Mouse (Mus musculus) heart, embryonic 14.5 days (tissue): ENCODE data around the gene Pik3ap1. TPM values are rescaled to one million over a fixed set of nuclear protein-coding genes. Genes with fewer than 3 reads are reported as not detected.
A peak's percentile ranks its signal among the peaks of the same experiment; 100 is the strongest.

Experiments
- ATAC-seq: fragments of 200-750 bp; cut with Nextera tagmentation; 2 replicates; pipeline ENCODE4 v1.8.0; 2017; ENCODE audit warnings: low read depth, moderate TSS enrichment; ENCODE audit not compliant: insufficient number of reproducible peaks, insufficient read depth, low FRiP score
- H3K27ac ChIP-seq, 2 experiments: fragments of 200-500 bp in 1 of 2; fragments of 300-500 bp in 1 of 2; sonication (generic) in 1 of 2; replicated peaks in 1 of 2; 2 replicates each; pipeline ENCODE4 v1.5.1; 2012 to 2014; ENCODE audit warnings: low read depth in 2 of 2, low read length in 2 of 2, control low read depth in 1 of 2, mild to moderate bottlenecking in 1 of 2, mixed read lengths in 1 of 2; ENCODE audit not compliant: control insufficient read depth in 1 of 2, insufficient read depth in 1 of 2
- H3K27me3 ChIP-seq: fragments of 300-500 bp; sonication (generic); 2 replicates; pipeline ENCODE4 v1.6.1; 2014; ENCODE audit warnings: mild to moderate bottlenecking, low read length, control low read depth; ENCODE audit not compliant: control insufficient read depth, insufficient read depth
- H3K36me3 ChIP-seq: fragments of 300-500 bp; sonication (generic); 2 replicates; pipeline ENCODE4 v1.6.1; 2014; ENCODE audit warnings: mild to moderate bottlenecking, control low read depth, low read length, mixed read lengths; ENCODE audit not compliant: control insufficient read depth, insufficient read depth
- H3K4me1 ChIP-seq, 2 experiments: fragments of 200-500 bp in 1 of 2; fragments of 300-500 bp in 1 of 2; sonication (generic) in 1 of 2; 2 replicates each; pipeline ENCODE4 v1.6.1; 2012 to 2014; ENCODE audit warnings: low read length in 2 of 2, control low read depth in 1 of 2, mixed read lengths in 1 of 2; ENCODE audit not compliant: control insufficient read depth in 2 of 2, insufficient read depth in 2 of 2
- H3K4me2 ChIP-seq: fragments of 300-500 bp; sonication (generic); 2 replicates; pipeline ENCODE4 v1.6.1; 2014; ENCODE audit warnings: mild to moderate bottlenecking, low read length
- H3K4me3 ChIP-seq, 2 experiments: fragments of 200-500 bp in 1 of 2; fragments of 300-500 bp in 1 of 2; sonication (generic) in 1 of 2; 2 replicates each; pipeline ENCODE4 v1.5.1; 2012 to 2014; ENCODE audit warnings: low read length in 2 of 2, mild to moderate bottlenecking in 2 of 2, control low read depth in 1 of 2, low read depth in 1 of 2, moderate library complexity in 1 of 2; ENCODE audit not compliant: control insufficient read depth in 1 of 2, insufficient read depth in 1 of 2
- H3K9ac ChIP-seq: fragments of 300-500 bp; sonication (generic); 2 replicates; pipeline ENCODE4 v1.6.1; 2014; ENCODE audit warnings: mild to moderate bottlenecking, low read length
- H3K9me3 ChIP-seq: fragments of 300-500 bp; sonication (generic); 2 replicates; pipeline ENCODE4 v1.6.1; 2016; ENCODE audit warnings: low read length, control low read depth; ENCODE audit not compliant: control insufficient read depth
- WGBS: fragments of 180-500 bp; shearing (Covaris S2); extraction: QIAGEN DNeasy Blood & Tissue Kit; methylation state at CpG from one replicate; pipeline ENCODE4 v1.1.7; 2014; 5-methylcytosine and 5-hydroxymethylcytosine counted together
- polyA plus RNA-seq: library from polyadenylated mRNA; unstranded; fragments of >200 nt; fragmentation: Nextera tagmentation; extraction: Ambion mirVana; gene quantifications from 2 replicates; pipeline ENCODE4 v1.2.1, GENCODE M21; 2014

Pik3ap1 gene
- polyA plus RNA-seq, 1 experiment from 2014 or later = 1.3 TPM

DNA sequence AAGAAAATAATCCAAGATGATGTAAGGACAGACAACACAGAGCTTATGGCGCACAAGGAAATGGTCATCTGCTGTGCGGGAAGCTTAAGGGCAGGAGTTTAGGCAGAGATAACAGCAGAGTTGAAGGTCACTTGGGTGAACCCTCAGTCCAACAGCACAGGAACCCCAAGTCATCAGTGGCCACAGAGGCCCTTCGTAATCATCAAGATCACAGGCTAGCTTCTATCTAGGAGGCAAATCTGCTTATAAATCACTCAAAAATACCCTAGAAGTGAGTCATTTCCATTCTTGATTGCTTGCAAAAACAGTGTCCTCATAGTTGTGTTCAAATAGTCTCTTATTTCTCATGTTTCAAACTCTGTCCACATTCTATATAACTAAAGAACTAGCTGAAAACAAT is 136.6 kb downstream of the Pik3ap1 start:
- H3K27ac ChIP-seq = peak overlapping the region in 1 of 2 experiments; percentile 68; a peak in 2 of 4 replicates
- no peaks in the 10 kb centered on the region for H3K9me3 ChIP-seq
- ATAC-seq = no peak
- no peak overlapping the region for H3K9ac ChIP-seq
- H3K4me1 ChIP-seq = peaks cover 8 to 29% of the 10 kb centered on the region in 2 experiments
- H3K4me3 ChIP-seq = no peak overlapping the region
- WGBS = 74% methylated on average over 3 of the region's 3 CpGs
- no peak overlapping the region for H3K4me2 ChIP-seq
- peaks cover 39% of the 10 kb centered on the region for H3K36me3 ChIP-seq
- no peaks in the 10 kb centered on the region for H3K27me3 ChIP-seq

DNA sequence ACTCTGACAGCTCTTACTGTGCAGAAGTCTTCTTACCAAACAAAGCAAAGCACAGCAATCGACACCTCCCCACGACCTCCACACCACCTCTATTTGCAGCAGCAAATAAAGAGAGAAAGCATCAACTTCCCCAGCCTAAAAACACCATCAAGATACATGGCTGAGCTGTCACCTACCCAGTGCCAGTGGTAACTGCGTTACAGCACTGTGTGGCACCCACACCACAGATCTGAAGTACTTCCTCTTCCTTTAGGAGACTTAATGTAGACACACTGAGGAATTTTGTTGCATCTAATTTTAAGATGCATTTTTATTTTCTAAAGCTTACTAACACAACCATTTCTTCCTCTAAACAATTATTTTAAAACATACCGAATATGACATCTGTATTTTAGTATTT is 138.6 kb downstream of the Pik3ap1 start:
- Histone ChIP-seq H3K27ac (0 out of 4 replicates have a peak overlapping the region, but pooled peaks of 1 of the 2 experiments have one; percentile 44), H3K4me1 (peaks cover 8 to 25% of the 10 kb centered on the region in 2 experiments), H3K4me2 (no peak overlapping the region), H3K4me3 (no peak overlapping the region), H3K27me3 (no peaks in the 10 kb centered on the region), H3K9ac (no peak overlapping the region), H3K36me3 (peaks cover 58% of the 10 kb centered on the region), H3K9me3 (no peaks in the 10 kb centered on the region)
- no peak for ATAC-seq
- WGBS = 46% methylated on average over 4 of the region's 4 CpGs

DNA sequence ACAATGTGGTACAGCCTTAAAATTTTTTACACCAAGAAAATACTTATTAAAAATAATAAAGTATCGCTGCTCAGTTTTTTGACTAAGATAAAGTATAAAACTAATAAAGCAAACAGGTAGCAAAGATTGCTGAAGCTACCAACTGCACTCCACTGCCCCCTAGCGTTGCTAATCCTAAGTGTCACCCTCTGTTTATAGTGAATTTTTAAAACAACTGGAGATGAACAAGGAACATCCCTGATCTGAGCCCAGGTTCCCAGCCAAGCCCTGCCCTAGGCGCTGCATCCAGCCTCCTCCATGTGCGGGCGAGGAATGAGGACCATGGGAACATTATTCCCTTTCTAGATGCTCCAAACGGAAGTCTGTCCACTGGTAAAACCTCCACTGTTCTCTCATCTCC is 140.3 kb downstream of the Pik3ap1 start:
- no peaks in the 10 kb centered on the region for H3K9me3 ChIP-seq
- peaks cover 74% of the 10 kb centered on the region for H3K36me3 ChIP-seq
- ATAC-seq = no peak
- H3K27ac ChIP-seq = no peak overlapping the region
- peaks cover 6 to 22% of the 10 kb centered on the region in 2 experiments for H3K4me1 ChIP-seq
- H3K9ac ChIP-seq = no peak overlapping the region
- H3K4me2 ChIP-seq = no peak overlapping the region
- 73% methylated on average over 6 of the region's 6 CpGs for WGBS
- no peak overlapping the region for H3K4me3 ChIP-seq
- H3K27me3 ChIP-seq = no peaks in the 10 kb centered on the region

DNA sequence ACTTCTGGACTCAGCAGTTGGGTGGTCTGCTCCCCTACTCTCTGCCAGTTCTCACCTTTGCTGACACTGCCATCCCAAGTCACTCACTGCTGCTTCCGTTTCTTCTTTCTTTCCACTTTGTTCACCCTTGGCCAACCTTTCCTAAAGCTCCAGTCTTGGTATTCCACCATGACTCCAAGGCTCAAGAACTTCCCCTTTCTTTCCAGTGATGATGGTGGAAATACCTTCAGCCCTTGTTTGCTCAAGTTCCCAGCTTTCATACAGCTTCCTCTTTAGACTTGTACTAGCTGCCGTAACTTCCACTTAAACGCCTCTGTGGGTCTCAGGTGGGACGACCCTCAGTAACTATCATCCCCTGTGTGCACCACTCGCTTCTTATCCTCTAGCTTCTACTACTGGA is 142.9 kb downstream of the Pik3ap1 start:
- no peak overlapping the region for H3K4me2 ChIP-seq
- 0 out of 4 replicates have a peak, but pooled peaks cover 2 to 4% of the 10 kb centered on the region in 2 experiments for H3K4me1 ChIP-seq
- H3K27ac ChIP-seq = no peak overlapping the region
- H3K36me3 ChIP-seq = peaks cover 86% of the 10 kb centered on the region
- ATAC-seq = no peak
- WGBS = 93% methylated on average over 5 of the region's 5 CpGs
- H3K27me3 ChIP-seq = no peaks in the 10 kb centered on the region
- no peak overlapping the region for H3K9ac ChIP-seq
- no peak overlapping the region for H3K4me3 ChIP-seq
- no peaks in the 10 kb centered on the region for H3K9me3 ChIP-seq

DNA sequence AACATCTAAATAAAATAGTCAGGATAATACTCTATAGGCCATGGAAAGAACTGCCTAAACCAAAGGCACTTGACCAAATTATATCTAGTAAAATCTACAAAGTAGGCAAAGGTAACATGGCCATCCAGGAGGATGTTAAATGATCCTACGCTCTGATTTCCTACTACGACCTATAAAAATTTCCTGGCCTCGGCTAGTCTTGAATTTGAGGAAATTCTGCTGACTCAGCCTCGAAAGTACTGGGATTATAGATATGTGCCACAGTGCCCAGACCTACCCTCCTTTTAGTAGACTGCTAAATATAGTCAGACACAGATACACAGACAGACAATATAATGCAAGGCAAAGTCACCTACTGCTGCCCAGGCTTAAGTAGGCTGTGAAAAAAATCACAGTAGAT is 151.2 kb downstream of the Pik3ap1 start:
- no peak overlapping the region for H3K27ac ChIP-seq
- no peaks in the 10 kb centered on the region for H3K4me1 ChIP-seq
- H3K27me3 ChIP-seq = no peaks in the 10 kb centered on the region
- peaks cover 89% of the 10 kb centered on the region for H3K36me3 ChIP-seq
- H3K9me3 ChIP-seq = no peaks in the 10 kb centered on the region
- ATAC-seq = no peak
- no peak overlapping the region for H3K9ac ChIP-seq
- H3K4me2 ChIP-seq = no peak overlapping the region
- no peak overlapping the region for H3K4me3 ChIP-seq
- WGBS = 70% methylated on average over 4 of the region's 4 CpGs

Other genes starting within 250 kb of the Pik3ap1 start
- gene Tll2, start 178.3 kb downstream of the Pik3ap1 start, polyA plus RNA-seq = 0.18 TPM in 1 of 2 replicates, not detected in the other
- gene Tm9sf3, start 121.1 kb downstream of the Pik3ap1 start, polyA plus RNA-seq = 111 and 119 TPM in 2 replicates
- 10.9 and 12.6 TPM in 2 replicates for gene Lcor, start 97.5 kb upstream of the Pik3ap1 start, polyA plus RNA-seq
- gene Gm340, start 197.3 kb upstream of the Pik3ap1 start, polyA plus RNA-seq = 2.1 and 2.9 TPM in 2 replicates